Mouse (Mus musculus) E14TG2a.4 (cell line): ENCODE results near the gene Slc50a1.

Experiments used
- CTCF ChIP-seq: conservative IDR thresholded peaks from 2 replicates; pipeline ENCODE4 v1.5.1; 2014; ENCODE audit warnings: low read length
- NANOG ChIP-seq: IDR thresholded peaks from 2 replicates; pipeline ENCODE4 v1.6.1; 2014; ENCODE audit warnings: borderline replicate concordance, low read length, mixed read lengths
- POU5F1 ChIP-seq: IDR thresholded peaks from 2 replicates; pipeline ENCODE4 v1.6.1; 2014; ENCODE audit warnings: low read length, borderline replicate concordance

DNA sequence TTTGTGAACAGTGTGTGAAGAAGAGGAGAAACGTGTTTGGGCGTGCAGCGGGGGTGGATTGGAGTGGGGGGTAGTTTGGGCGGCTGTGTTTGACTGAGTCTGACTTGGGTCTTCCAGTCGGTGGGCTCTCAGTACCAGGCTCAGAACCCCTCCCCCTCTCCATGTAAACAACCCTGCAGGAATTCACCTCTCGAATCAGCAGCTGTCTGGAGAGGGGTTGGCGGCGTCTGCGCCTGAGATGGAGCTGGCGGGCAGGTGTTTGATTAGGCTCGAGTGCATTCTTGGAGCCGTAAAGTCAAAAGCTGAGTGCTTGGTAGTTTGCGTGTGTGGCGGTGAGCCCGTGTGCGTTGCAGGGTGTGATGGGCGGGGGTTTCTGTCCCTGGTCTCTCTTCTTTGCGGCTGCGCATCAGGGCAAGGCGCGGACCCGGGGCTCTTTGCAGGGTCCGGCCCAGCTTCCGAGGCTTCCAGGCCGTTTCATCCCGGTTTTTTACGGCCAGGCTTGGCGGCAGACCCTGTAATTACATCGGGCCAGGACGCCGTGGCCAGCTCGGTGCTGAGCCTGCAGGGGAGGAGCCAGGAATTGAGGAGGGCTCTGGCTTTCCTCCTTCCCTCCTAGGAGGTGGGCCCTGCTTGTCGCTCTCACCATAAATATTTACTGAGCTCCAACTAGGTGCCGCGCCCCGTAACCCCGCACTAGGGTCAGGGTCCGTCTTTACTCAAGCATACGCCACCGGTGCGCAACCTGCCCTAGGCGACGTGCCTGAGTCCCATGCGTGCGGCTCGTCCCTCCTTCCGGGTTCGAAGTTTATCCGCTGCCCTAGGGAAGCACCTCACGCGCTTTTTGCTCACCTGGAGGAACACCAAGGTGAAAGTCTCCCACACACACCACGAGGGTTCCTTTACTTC, 10.5 kb upstream of the Slc50a1 start, which contains the start of gene Efna1:
- TF ChIP-seq CTCF (no peak), POU5F1 (no peak), NANOG (no peak)
